Mouse (Mus musculus): Measurements from ENCODE around the gene Fam13c. TPM values are rescaled to one million over a fixed set of nuclear protein-coding genes. Genes with fewer than 3 reads are reported as not detected.

The Fam13c gene
- polyA plus RNA-seq, 1 experiment from 2014 or later, result 5.6 TPM

DNA sequence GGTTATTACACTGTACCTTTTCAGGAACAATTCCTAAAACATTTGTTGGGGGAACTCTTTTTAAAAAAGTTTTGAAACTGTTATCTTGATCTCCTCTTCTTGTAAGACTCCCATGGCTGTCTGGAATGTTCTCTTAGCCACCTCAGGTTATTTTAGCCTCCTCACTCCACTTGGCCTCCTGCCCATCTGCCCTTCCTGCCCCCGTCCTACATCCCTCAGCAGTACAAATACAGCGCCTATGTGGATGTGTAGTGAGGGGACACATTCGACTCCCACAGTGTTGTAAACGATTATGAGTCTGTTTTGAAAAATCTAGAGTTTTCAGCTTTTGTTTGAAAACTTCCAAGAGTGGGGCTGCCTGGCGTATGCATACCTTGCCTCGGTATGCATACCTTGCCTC, 43.5 kb downstream of the Fam13c start:
- no peak for DNase-seq (ENCODE audit: low spot score)
- H3K9me3 ChIP-seq, result no peaks in the 10 kb centered on the region
- 0 out of 2 replicates have a peak, but pooled peaks cover 2% of the 10 kb centered on the region for H3K36me3 ChIP-seq
- H3K27me3 ChIP-seq (ENCODE audit: insufficient read depth, poor library complexity, severe bottlenecking), result no peaks in the 10 kb centered on the region
- no peak overlapping the region for H3K27ac ChIP-seq
- 76% methylated on average over 6 of the region's 6 CpGs for WGBS
- H3K4me1 ChIP-seq, result no peaks in the 10 kb centered on the region
- H3K4me3 ChIP-seq, result no peak overlapping the region

DNA sequence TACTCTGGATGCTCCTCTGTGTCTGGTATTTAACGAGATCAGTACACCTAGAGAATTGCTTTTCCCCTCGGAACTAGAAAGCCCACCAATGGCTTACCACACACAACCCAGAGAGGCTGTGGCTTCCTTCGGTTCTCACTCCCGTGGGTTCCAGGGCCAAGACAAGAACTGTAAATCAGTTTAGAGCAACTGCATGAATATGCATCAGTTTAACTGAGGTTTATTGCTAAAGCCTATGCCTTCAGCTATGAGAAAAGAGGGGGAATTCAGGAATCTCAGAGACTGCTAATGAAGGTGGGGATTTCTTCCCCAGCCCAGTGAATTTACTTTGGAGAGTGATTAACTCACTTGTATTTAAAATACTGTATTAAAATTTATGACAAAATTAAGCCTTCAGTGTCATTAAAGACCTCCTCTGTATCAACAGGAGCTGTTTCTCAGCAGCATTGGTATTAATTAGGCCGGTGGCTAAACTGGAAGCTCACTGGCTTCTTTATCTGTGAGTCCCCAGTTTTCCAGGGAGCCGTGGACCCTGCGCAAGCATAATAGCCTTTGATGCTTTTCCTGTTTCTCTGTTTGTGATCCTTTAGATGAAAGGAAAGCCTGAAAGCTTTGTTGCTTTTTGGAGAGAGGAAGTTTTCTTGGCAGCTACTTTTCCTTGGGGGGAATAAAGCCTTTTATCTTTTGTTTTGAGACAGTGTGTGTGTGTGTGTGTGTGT, 44.4 kb downstream of the Fam13c start:
- Histone ChIP-seq H3K9me3 (no peaks in the 10 kb centered on the region), H3K27me3 (ENCODE audit: insufficient read depth, poor library complexity, severe bottlenecking) (no peaks in the 10 kb centered on the region), H3K4me1 (no peaks in the 10 kb centered on the region), H3K4me3 (no peak overlapping the region), H3K36me3 (0 out of 2 replicates have a peak, but pooled peaks cover 2% of the 10 kb centered on the region), H3K27ac (no peak overlapping the region)
- 46% methylated on average over 7 of the region's 7 CpGs for WGBS
- DNase-seq (ENCODE audit: low spot score), result no peak

DNA sequence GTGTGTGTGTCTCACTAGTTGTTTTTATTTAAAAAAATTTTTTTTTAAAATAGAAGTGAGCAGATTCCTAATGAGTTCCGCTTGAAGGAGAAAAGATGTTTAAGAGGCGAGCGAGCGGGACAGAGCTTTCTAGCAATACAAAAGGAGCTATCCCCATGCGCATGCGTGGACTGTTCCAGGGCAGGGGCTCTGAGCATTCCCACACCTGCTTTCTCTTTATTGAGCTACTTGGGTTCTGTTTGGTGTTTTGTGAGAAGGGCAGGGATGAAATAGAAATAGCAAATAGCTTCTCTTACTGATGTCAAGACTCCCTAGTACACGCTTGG, 45.0 kb downstream of the Fam13c start:
- no peak for DNase-seq (ENCODE audit: low spot score)
- H3K4me1 ChIP-seq, result no peaks in the 10 kb centered on the region
- H3K4me3 ChIP-seq, result no peak overlapping the region
- H3K36me3 ChIP-seq, result 0 out of 2 replicates have a peak, but pooled peaks cover 2% of the 10 kb centered on the region
- no peak overlapping the region for H3K27ac ChIP-seq
- H3K27me3 ChIP-seq (ENCODE audit: insufficient read depth, poor library complexity, severe bottlenecking), result no peaks in the 10 kb centered on the region
- H3K9me3 ChIP-seq, result no peaks in the 10 kb centered on the region
- WGBS, result 56% methylated on average over 7 of the region's 7 CpGs

- Histone ChIP-seq H3K36me3 (no peaks in the 10 kb centered on the region), H3K4me1 (no peaks in the 10 kb centered on the region), H3K9me3 (no peaks in the 10 kb centered on the region), H3K4me3 (no peak overlapping the region), H3K27me3 (ENCODE audit: insufficient read depth, poor library complexity, severe bottlenecking) (no peaks in the 10 kb centered on the region), H3K27ac (no peak overlapping the region)
- WGBS, result 87% methylated on average over 6 of the region's 6 CpGs
- DNase-seq (ENCODE audit: low spot score), result no peak
These were observed 46.4 kb downstream of the Fam13c start for GRCm38 (mm10) chr10:70486651-70487050.

DNA sequence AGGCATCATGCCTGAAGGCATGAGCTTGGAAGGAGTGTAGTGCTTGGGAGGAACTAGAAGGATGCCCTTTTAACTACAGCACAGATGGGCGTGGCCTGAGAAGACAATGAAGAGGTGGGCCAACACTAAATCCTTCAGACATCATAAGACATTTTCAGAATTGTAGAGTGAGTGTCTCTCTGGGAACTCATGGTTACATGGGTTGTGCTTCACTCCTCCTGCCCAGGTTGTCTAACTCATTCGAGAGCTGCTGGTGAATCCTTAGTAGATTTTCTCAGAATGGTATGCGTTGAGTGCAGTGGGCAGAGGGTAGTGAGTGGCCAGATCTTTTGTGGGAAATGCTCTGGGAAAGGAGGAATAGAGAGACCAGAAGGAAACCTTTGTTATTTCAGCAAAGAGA, 53.6 kb downstream of the Fam13c start:
- H3K27ac ChIP-seq, result 0 out of 2 replicates have a peak overlapping the region, but pooled peaks have one; percentile 37

DNA sequence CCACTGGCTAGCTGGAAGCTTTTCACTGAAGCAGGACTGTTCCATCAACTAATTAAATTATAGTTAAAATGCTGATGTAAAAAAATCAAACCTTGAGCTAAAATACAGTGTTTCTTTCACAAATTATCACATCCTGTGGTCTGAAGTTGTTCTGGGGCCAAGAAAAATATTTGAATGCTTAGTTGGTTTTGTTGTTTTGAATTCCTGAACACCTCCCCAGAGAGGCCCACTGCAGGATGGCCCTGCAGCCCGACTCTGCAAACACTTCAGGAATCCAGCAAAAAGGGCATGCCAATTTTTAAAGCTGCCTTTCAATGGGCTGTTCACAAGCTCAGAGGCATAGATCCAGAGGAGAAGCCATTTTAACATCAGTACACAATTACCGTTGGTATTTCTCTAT, 54.2 kb downstream of the Fam13c start:
- WGBS, result 48% methylated on average over 2 of the region's 2 CpGs
- no peak for DNase-seq (ENCODE audit: low spot score)

More for the DNA sequence above, 53.6 kb downstream of the Fam13c start:
- H3K4me1 ChIP-seq, result no peaks in the 10 kb centered on the region
- 79% methylated on average over 3 of the region's 3 CpGs for WGBS
- no peak for DNase-seq (ENCODE audit: low spot score)
- H3K36me3 ChIP-seq, result no peaks in the 10 kb centered on the region
- no peak overlapping the region for H3K4me3 ChIP-seq
- H3K27me3 ChIP-seq (ENCODE audit: insufficient read depth, poor library complexity, severe bottlenecking), result no peaks in the 10 kb centered on the region
- no peaks in the 10 kb centered on the region for H3K9me3 ChIP-seq

DNA sequence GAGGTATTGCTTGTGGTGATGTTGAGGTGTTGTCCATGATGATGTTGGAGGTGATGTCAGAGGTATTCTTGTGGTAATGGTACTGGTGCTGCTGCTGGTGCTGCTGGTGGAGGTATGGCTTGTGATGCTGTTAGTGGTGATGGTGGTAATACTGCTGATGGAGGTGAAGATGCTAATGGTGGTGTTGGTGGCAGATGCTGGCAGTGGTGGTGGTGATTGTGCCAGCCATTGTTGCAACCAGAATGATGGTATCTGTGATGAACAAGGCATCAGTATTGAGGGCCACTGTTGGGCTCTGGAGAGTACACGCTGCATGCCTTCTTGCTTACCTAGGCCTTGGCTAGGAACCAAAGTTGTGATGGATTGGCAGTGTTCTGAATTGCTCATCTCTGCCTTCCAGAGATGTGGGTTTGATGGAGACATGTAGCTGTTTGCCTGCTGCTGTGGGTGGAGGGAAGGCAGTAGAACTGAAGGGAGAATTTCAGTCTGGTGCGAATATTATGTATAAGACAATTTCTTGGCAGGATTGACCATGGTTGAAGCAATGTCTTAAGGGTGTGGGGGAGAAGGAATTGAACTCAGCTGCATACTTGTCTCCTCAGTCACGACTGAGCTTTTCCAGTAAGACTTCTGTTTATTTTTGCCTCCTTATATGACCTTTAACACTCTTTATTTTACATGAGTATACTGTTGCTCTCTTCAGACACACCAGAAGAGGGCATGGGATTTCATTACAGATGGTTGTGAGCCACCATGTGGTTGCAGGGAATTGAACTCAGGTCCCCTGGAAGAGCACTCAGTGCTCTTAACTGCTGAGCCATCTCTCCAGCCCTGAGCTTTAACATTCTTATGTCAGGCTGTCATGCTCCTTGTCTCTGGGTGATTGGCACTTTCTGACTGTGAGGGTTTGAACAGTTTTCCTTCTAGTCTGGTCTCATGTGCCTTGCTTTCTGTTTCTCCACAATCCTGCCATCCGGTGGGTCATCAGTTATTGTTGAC, 55.1 kb downstream of the Fam13c start:
- H3K9me3 ChIP-seq, result no peaks in the 10 kb centered on the region
- no peak overlapping the region for H3K4me3 ChIP-seq
- WGBS, result 76% methylated on average over 4 of the region's 4 CpGs
- H3K36me3 ChIP-seq, result no peaks in the 10 kb centered on the region
- H3K27ac ChIP-seq, result no peak overlapping the region
- H3K4me1 ChIP-seq, result no peaks in the 10 kb centered on the region
- no peaks in the 10 kb centered on the region for H3K27me3 ChIP-seq (ENCODE audit: insufficient read depth, poor library complexity, severe bottlenecking)
- DNase-seq (ENCODE audit: low spot score), result no peak

More for the DNA sequence above, 54.2 kb downstream of the Fam13c start:
- H3K9me3 ChIP-seq, result no peaks in the 10 kb centered on the region
- H3K4me3 ChIP-seq, result no peak overlapping the region
- no peaks in the 10 kb centered on the region for H3K36me3 ChIP-seq
- no peaks in the 10 kb centered on the region for H3K4me1 ChIP-seq
- no peak overlapping the region for H3K27ac ChIP-seq
- H3K27me3 ChIP-seq (ENCODE audit: insufficient read depth, poor library complexity, severe bottlenecking), result no peaks in the 10 kb centered on the region

DNA sequence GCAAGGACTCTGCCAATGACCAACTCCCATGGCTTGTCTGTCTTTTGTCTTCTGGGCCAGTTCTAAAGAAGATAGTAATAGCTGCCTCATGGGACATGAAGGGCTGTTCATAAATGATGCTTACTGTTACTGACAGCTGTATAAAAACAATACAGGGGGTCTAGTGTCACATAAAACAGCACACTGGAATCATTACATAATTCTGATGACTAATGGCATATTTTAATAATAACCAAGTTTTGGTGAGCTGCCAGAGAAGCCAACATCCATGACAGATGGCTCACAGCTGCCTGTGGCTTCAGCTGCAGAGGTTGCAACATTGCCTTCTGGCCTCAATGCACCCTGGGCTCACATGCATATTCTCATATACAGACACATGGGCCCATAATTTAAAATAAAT, 56.7 kb downstream of the Fam13c start:
- no peak for DNase-seq (ENCODE audit: low spot score)
- H3K27me3 ChIP-seq (ENCODE audit: insufficient read depth, poor library complexity, severe bottlenecking), result no peaks in the 10 kb centered on the region
- no peak overlapping the region for H3K4me3 ChIP-seq

DNA sequence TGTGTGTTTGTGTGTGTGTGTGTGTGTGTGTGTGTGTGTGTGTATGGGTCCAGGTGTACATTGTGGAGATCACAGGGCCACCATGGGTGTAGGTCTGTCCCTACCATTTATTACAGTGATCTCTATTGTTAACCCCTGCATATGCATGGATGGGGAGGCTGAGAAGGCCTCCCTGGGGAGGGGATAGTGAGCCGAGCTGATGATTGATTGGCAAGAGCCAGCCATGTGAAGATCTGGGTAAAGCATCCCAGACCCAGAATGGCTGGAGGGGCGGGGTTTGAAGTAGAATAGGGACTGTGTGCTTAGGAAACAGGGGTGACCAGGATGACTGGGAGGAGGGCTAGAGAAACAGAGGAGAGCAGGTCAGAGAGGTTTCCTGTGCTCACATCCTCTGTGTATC, 58.0 kb downstream of the Fam13c start:
- no peak overlapping the region for H3K4me3 ChIP-seq
- DNase-seq (ENCODE audit: low spot score), result peak; percentile 47
- no peaks in the 10 kb centered on the region for H3K9me3 ChIP-seq
- no peaks in the 10 kb centered on the region for H3K27me3 ChIP-seq (ENCODE audit: insufficient read depth, poor library complexity, severe bottlenecking)
- 57% methylated on average over 2 of the region's 2 CpGs for WGBS
- H3K36me3 ChIP-seq, result peaks cover 3% of the 10 kb centered on the region; the same call in 1 of the 2 replicates
- H3K27ac ChIP-seq, result no peak overlapping the region
- no peaks in the 10 kb centered on the region for H3K4me1 ChIP-seq

More for the DNA sequence above, 56.7 kb downstream of the Fam13c start:
- Histone ChIP-seq H3K27ac (no peak overlapping the region), H3K4me1 (no peaks in the 10 kb centered on the region), H3K36me3 (peaks cover 2% of the 10 kb centered on the region; the same call in 1 of the 2 replicates), H3K9me3 (no peaks in the 10 kb centered on the region)

DNA sequence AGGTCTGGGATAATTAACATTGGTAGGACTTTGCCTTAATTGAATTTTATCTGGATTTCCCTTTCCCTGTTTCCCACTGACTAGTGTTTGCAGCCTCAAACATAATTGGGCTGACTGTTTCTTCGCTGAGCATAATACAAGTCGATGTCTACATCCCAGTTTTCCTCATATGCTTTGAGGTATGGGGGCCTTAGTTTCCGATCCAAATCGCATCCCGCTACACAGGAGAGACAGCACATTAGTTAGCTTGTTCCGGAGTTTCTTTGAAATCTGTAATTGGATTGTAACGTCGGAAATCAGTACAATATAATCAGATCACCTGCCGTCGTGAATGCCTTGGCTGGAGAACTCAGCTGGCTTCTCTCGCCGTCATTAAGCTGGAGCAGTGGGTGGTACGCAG, 59.0 kb downstream of the Fam13c start:
- 52% methylated on average over 13 of the region's 13 CpGs for WGBS
- H3K4me3 ChIP-seq, result no peak overlapping the region
- no peaks in the 10 kb centered on the region for H3K9me3 ChIP-seq
- H3K27ac ChIP-seq, result no peak overlapping the region
- DNase-seq (ENCODE audit: low spot score), result no peak
- no peaks in the 10 kb centered on the region for H3K27me3 ChIP-seq (ENCODE audit: insufficient read depth, poor library complexity, severe bottlenecking)
- no peaks in the 10 kb centered on the region for H3K4me1 ChIP-seq
- H3K36me3 ChIP-seq, result peaks cover 3% of the 10 kb centered on the region; the same call in 1 of the 2 replicates

- 83% methylated on average over 15 of the region's 15 CpGs for WGBS
- Histone ChIP-seq H3K9me3 (0 out of 2 replicates have a peak, but pooled peaks cover 3% of the 10 kb centered on the region), H3K4me3 (no peak overlapping the region), H3K36me3 (peaks cover 3% of the 10 kb centered on the region; the same call in 1 of the 2 replicates), H3K4me1 (no peaks in the 10 kb centered on the region; the same call in 1 of the 2 replicates), H3K27ac (no peak overlapping the region), H3K27me3 (ENCODE audit: insufficient read depth, poor library complexity, severe bottlenecking) (no peaks in the 10 kb centered on the region)
- no peak for DNase-seq (ENCODE audit: low spot score)
These were observed 64.6 kb downstream of the Fam13c start for GRCm38 (mm10) chr10:70504871-70505270.

DNA sequence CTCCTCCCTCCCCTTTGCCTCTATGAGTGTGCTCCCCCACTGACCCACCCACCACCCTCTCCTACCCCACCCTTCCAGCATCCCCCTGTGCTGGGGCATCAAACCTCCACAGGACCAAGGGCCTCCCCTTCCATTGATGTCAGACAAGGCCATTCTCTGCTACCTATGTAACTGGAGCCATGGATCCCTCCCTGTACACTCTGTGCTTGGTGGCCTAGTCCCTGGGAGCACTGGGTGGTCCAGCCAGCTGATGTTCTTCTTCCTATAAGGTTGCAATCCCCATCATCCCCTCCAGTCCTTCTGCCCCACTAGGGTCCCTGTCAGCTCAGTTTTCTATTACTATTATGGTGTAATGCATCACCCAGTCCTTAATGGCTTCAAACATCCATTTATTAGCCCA, 65.1 kb downstream of the Fam13c start:
- H3K27ac ChIP-seq, result no peak overlapping the region
- no peak overlapping the region for H3K4me3 ChIP-seq
- 0 out of 2 replicates have a peak, but pooled peaks cover 3% of the 10 kb centered on the region for H3K9me3 ChIP-seq
- DNase-seq (ENCODE audit: low spot score), result no peak
- no peaks in the 10 kb centered on the region for H3K27me3 ChIP-seq (ENCODE audit: insufficient read depth, poor library complexity, severe bottlenecking)
- H3K36me3 ChIP-seq, result peaks cover 3% of the 10 kb centered on the region; the same call in 1 of the 2 replicates
- H3K4me1 ChIP-seq, result no peaks in the 10 kb centered on the region; the same call in 1 of the 2 replicates

DNA sequence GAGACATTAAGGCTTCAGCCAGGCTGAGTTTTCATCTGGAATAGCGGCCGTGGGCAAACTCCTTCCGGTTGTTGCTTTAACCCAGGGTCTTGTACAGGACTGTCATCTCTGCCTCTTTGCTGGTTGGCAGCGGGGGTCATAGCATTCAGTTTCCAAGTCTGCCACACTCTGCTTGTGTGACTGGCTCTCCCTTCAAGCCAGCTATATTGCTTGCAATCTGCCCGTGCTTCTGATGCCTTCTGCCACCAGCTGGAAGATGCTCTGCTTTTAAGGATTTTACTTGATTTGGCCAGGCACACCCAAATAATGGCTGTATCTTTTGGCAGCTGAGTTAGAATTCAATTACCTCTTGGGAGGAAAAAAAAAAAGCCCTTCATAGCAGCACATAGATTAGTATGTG, 65.6 kb downstream of the Fam13c start:
- H3K4me3 ChIP-seq, result no peak overlapping the region
- peaks cover 3% of the 10 kb centered on the region; the same call in 1 of the 2 replicates for H3K36me3 ChIP-seq
- H3K4me1 ChIP-seq, result no peaks in the 10 kb centered on the region; the same call in 1 of the 2 replicates
- no peak overlapping the region for H3K27ac ChIP-seq
- no peak for DNase-seq (ENCODE audit: low spot score)
- H3K9me3 ChIP-seq, result 0 out of 2 replicates have a peak, but pooled peaks cover 3% of the 10 kb centered on the region
- 85% methylated on average over 5 of the region's 5 CpGs for WGBS
- no peaks in the 10 kb centered on the region for H3K27me3 ChIP-seq (ENCODE audit: insufficient read depth, poor library complexity, severe bottlenecking)
